Mouse (Mus musculus): Measurements from ENCODE around the gene Xab2. TPM values are rescaled to one million over a fixed set of nuclear protein-coding genes. Genes with fewer than 3 reads are reported as not detected.
A peak's percentile ranks its signal among the peaks of the same experiment; 100 is the strongest.

Xab2 gene
- polyA plus RNA-seq (2015; fragmentation: Nextera tagmentation; extraction: Ambion mirVana): 52.8 and 54.7 TPM in 2 replicates

- H3K36me3 ChIP-seq: peaks cover 22% of the 10 kb centered on the region
- H3K27ac ChIP-seq (replicated peaks): no peak within 1 kb of the TSS
- no peaks in the 10 kb centered on the region for H3K9me3 ChIP-seq
- peak; percentile 97 for ATAC-seq (ENCODE audit: low read depth)
- H3K4me2 ChIP-seq: peak within 1 kb of the TSS; percentile 79
- peak within 1 kb of the TSS; percentile 85 for H3K9ac ChIP-seq
- H3K27me3 ChIP-seq: no peaks in the 10 kb centered on the region
- H3K4me1 ChIP-seq (replicated peaks): peaks cover 26% of the 10 kb centered on the region
- WGBS: under 1% methylated on average over 37 of the region's 37 CpGs
- peak within 1 kb of the TSS; percentile 85 for H3K4me3 ChIP-seq
Measured at GRCm38 (mm10) chr8:3621199-3621970, at the start of gene Xab2, which contains the start of gene Pet100. Gene Xab2 (minus strand): TSS chr8:3621316. Gene Pet100 (plus strand): TSS chr8:3621548.

GRCm38 (mm10) chr8:3670388-3670787, 49.3 kb upstream of the Xab2 start:
- no peak overlapping the region for H3K4me2 ChIP-seq
- 85% methylated on average over 2 of the region's 2 CpGs for whole genome bisulfite sequencing
- ATAC-seq (ENCODE audit: low read depth): no peak
- no peak overlapping the region for H3K4me3 ChIP-seq
- H3K27ac ChIP-seq (replicated peaks): no peak overlapping the region
- no peaks in the 10 kb centered on the region for H3K27me3 ChIP-seq
- peaks cover 12% of the 10 kb centered on the region; the same call in 1 of the 2 replicates for H3K4me1 ChIP-seq (replicated peaks)
- H3K9me3 ChIP-seq: no peaks in the 10 kb centered on the region
- no peaks in the 10 kb centered on the region for H3K36me3 ChIP-seq
- no peak overlapping the region for H3K9ac ChIP-seq

- Histone ChIP-seq H3K36me3 (no peaks in the 10 kb centered on the region), H3K27ac (replicated peaks) (no peak within 1 kb of the TSS), H3K4me1 (replicated peaks) (no peaks in the 10 kb centered on the region), H3K4me2 (no peak within 1 kb of the TSS), H3K9me3 (no peaks in the 10 kb centered on the region), H3K4me3 (no peak within 1 kb of the TSS), H3K9ac (no peak within 1 kb of the TSS), H3K27me3 (no peaks in the 10 kb centered on the region)
- no peak for ATAC-seq (ENCODE audit: low read depth)
- WGBS: 79% methylated on average over 6 of the region's 6 CpGs
Measured at GRCm38 (mm10) chr8:3665507-3665906, 44.4 kb upstream of the Xab2 start, which contains the start of gene Mcemp1. Gene Mcemp1 (plus strand): TSS chr8:3665754.

- Histone ChIP-seq H3K36me3 (no peaks in the 10 kb centered on the region), H3K4me3 (no peak overlapping the region), H3K27ac (replicated peaks) (no peak overlapping the region)
Measured at GRCm38 (mm10) chr8:3664405-3664804, 43.3 kb upstream of the Xab2 start.

GRCm38 (mm10) chr8:3660889-3661288, 39.8 kb upstream of the Xab2 start:
- H3K27me3 ChIP-seq: no peaks in the 10 kb centered on the region
- no peak overlapping the region for H3K9ac ChIP-seq
- no peak overlapping the region for H3K27ac ChIP-seq (replicated peaks)
- H3K4me2 ChIP-seq: no peak overlapping the region
- no peaks in the 10 kb centered on the region for H3K36me3 ChIP-seq
- WGBS: 87% methylated on average over 8 of the region's 8 CpGs
- peaks cover 8% of the 10 kb centered on the region for H3K4me1 ChIP-seq (replicated peaks)
- ATAC-seq (ENCODE audit: low read depth): no peak
- H3K4me3 ChIP-seq: no peak overlapping the region
- H3K9me3 ChIP-seq: no peaks in the 10 kb centered on the region

More at GRCm38 (mm10) chr8:3664405-3664804, 43.3 kb upstream of the Xab2 start:
- Histone ChIP-seq H3K4me1 (replicated peaks) (no peaks in the 10 kb centered on the region), H3K27me3 (no peaks in the 10 kb centered on the region), H3K9me3 (no peaks in the 10 kb centered on the region), H3K4me2 (no peak overlapping the region), H3K9ac (no peak overlapping the region)
- WGBS: 66% methylated on average over 5 of the region's 5 CpGs
- ATAC-seq (ENCODE audit: low read depth): no peak

GRCm38 (mm10) chr8:3656725-3657381, 35.7 kb upstream of the Xab2 start:
- Histone ChIP-seq H3K9ac (no peak overlapping the region), H3K27ac (replicated peaks) (no peak overlapping the region), H3K4me3 (no peak overlapping the region), H3K4me2 (no peak overlapping the region), H3K27me3 (no peaks in the 10 kb centered on the region), H3K4me1 (replicated peaks) (peaks cover 8% of the 10 kb centered on the region), H3K36me3 (no peaks in the 10 kb centered on the region), H3K9me3 (no peaks in the 10 kb centered on the region)
- no peak for ATAC-seq (ENCODE audit: low read depth)
- WGBS: 26% methylated on average over 7 of the region's 7 CpGs

- no peak for ATAC-seq (ENCODE audit: low read depth)
Measured at GRCm38 (mm10) chr8:3655526-3655925, 34.4 kb upstream of the Xab2 start, which contains the start of gene Retn. Gene Retn (plus strand): TSS chr8:3655770.

GRCm38 (mm10) chr8:3654726-3655508, 33.8 kb upstream of the Xab2 start:
- WGBS: 78% methylated on average over 11 of the region's 11 CpGs
- Histone ChIP-seq H3K4me1 (replicated peaks) (peaks cover 8% of the 10 kb centered on the region), H3K27ac (replicated peaks) (no peak overlapping the region), H3K4me2 (no peak overlapping the region), H3K4me3 (no peak overlapping the region), H3K36me3 (no peaks in the 10 kb centered on the region), H3K27me3 (no peaks in the 10 kb centered on the region), H3K9me3 (no peaks in the 10 kb centered on the region), H3K9ac (no peak overlapping the region)
- ATAC-seq (ENCODE audit: low read depth): peak; percentile 65

More at GRCm38 (mm10) chr8:3655526-3655925, 34.4 kb upstream of the Xab2 start, which contains the start of gene Retn:
- no peak within 1 kb of the TSS for H3K27ac ChIP-seq (replicated peaks)
- peaks cover 8% of the 10 kb centered on the region for H3K4me1 ChIP-seq (replicated peaks)
- no peaks in the 10 kb centered on the region for H3K27me3 ChIP-seq
- no peak within 1 kb of the TSS for H3K4me3 ChIP-seq
- H3K9me3 ChIP-seq: no peaks in the 10 kb centered on the region
- no peak within 1 kb of the TSS for H3K4me2 ChIP-seq
- WGBS: 74% methylated on average over 3 of the region's 3 CpGs
- H3K9ac ChIP-seq: no peak within 1 kb of the TSS
- H3K36me3 ChIP-seq: no peaks in the 10 kb centered on the region

GRCm38 (mm10) chr8:3652845-3653244, 31.7 kb upstream of the Xab2 start:
- no peak for ATAC-seq (ENCODE audit: low read depth)
- H3K9me3 ChIP-seq: no peaks in the 10 kb centered on the region
- H3K27me3 ChIP-seq: no peaks in the 10 kb centered on the region
- no peak overlapping the region for H3K27ac ChIP-seq (replicated peaks)
- no peak overlapping the region for H3K4me3 ChIP-seq
- WGBS: 67% methylated on average over 3 of the region's 3 CpGs
- no peak overlapping the region for H3K4me2 ChIP-seq
- no peak overlapping the region for H3K9ac ChIP-seq
- H3K4me1 ChIP-seq (replicated peaks): peaks cover 8% of the 10 kb centered on the region
- no peaks in the 10 kb centered on the region for H3K36me3 ChIP-seq

GRCm38 (mm10) chr8:3648990-3649389, 27.9 kb upstream of the Xab2 start:
- Histone ChIP-seq H3K27me3 (no peaks in the 10 kb centered on the region), H3K9ac (no peak overlapping the region), H3K4me2 (no peak overlapping the region), H3K9me3 (no peaks in the 10 kb centered on the region), H3K27ac (replicated peaks) (no peak overlapping the region), H3K36me3 (no peaks in the 10 kb centered on the region), H3K4me3 (no peak overlapping the region), H3K4me1 (replicated peaks) (no peaks in the 10 kb centered on the region)
- 39% methylated on average over 1 of the region's 1 CpGs for WGBS
- ATAC-seq (ENCODE audit: low read depth): no peak

- H3K4me1 ChIP-seq (replicated peaks): no peaks in the 10 kb centered on the region
- H3K27me3 ChIP-seq: no peaks in the 10 kb centered on the region
- no peak overlapping the region for H3K4me3 ChIP-seq
- no peaks in the 10 kb centered on the region for H3K36me3 ChIP-seq
- H3K4me2 ChIP-seq: no peak overlapping the region
- no peak overlapping the region for H3K27ac ChIP-seq (replicated peaks)
- WGBS: 72% methylated on average over 2 of the region's 2 CpGs
- no peak overlapping the region for H3K9ac ChIP-seq
- H3K9me3 ChIP-seq: no peaks in the 10 kb centered on the region
- ATAC-seq (ENCODE audit: low read depth): no peak
Measured at GRCm38 (mm10) chr8:3648268-3648667, 27.2 kb upstream of the Xab2 start.

GRCm38 (mm10) chr8:3647561-3647960, 26.4 kb upstream of the Xab2 start:
- H3K9ac ChIP-seq: no peak overlapping the region
- no peak overlapping the region for H3K4me2 ChIP-seq
- H3K36me3 ChIP-seq: no peaks in the 10 kb centered on the region
- no peak for ATAC-seq (ENCODE audit: low read depth)
- no peaks in the 10 kb centered on the region for H3K4me1 ChIP-seq (replicated peaks)
- no peak overlapping the region for H3K4me3 ChIP-seq
- H3K9me3 ChIP-seq: no peaks in the 10 kb centered on the region
- WGBS: 82% methylated on average over 4 of the region's 4 CpGs
- H3K27me3 ChIP-seq: no peaks in the 10 kb centered on the region
- H3K27ac ChIP-seq (replicated peaks): no peak overlapping the region
